Comparison of ENCODE assay signal across 13 mouse cellular contexts in genomic region chr15:78736181-78736579, GRCm38 (mm10). TPM values are rescaled to one million over a fixed set of nuclear protein-coding genes. Genes with fewer than 3 reads are reported as not detected.
DNase-seq lines count a peak whose midpoint lies in the region; ATAC-seq and TF ChIP-seq lines count a peak whose summit lies in the region.
"Had no signal": no experiment of that assay in that cellular context is flagged by ENCODE, and none has a peak within 500 bp of the region (broad histone marks: within the 10 kb centered on the region; RNA-seq: fewer than 3 reads in every experiment).

No protein-coding gene starts in this region.

- WGBS in intestine, embryonic 15.5 days: 59% methylated on average over 3 of the region's 3 CpGs
- WGBS in intestine, postnatal 0 days: 47% methylated on average over 3 of the region's 3 CpGs
- WGBS in forebrain, embryonic 16.5 days: 33% methylated on average over 3 of the region's 3 CpGs
- WGBS in intestine, embryonic 16.5 days: 50% methylated on average over 3 of the region's 3 CpGs
- WGBS in neural tube, embryonic 13.5 days: 50% methylated on average over 3 of the region's 3 CpGs

- H3K27ac ChIP-seq in intestine, embryonic 15.5 days: 0 out of 2 replicates have a peak overlapping the region, but pooled peaks have one; percentile 9
- H3K27ac ChIP-seq in intestine, postnatal 0 days (ENCODE audit: low read depth, low read length): no peak overlapping the region
- H3K27ac ChIP-seq in forebrain, embryonic 16.5 days (ENCODE audit: low read length): peak overlapping the region; percentile 96
- 0 out of 2 replicates have a peak overlapping the region, but pooled peaks have one; percentile 47 for H3K27ac ChIP-seq in intestine, embryonic 16.5 days (ENCODE audit: low read length)
- peak overlapping the region; percentile 95 for H3K27ac ChIP-seq in neural tube, embryonic 13.5 days (replicated peaks)
- H3K27ac ChIP-seq: heart, embryonic 13.5 days; limb, embryonic 13.5 days had no signal

- H3K36me3 ChIP-seq in intestine, embryonic 15.5 days: no peaks in the 10 kb centered on the region
- H3K36me3 ChIP-seq in intestine, postnatal 0 days (ENCODE audit: control insufficient read depth, insufficient read depth): no peaks in the 10 kb centered on the region
- H3K36me3 ChIP-seq in forebrain, embryonic 16.5 days (ENCODE audit: control insufficient read depth, insufficient read depth): no peaks in the 10 kb centered on the region
- H3K36me3 ChIP-seq in intestine, embryonic 16.5 days (ENCODE audit: control insufficient read depth, insufficient read depth, low read length): no peaks in the 10 kb centered on the region
- no peaks in the 10 kb centered on the region for H3K36me3 ChIP-seq in neural tube, embryonic 13.5 days
- H3K36me3 ChIP-seq: heart, embryonic 13.5 days; limb, embryonic 13.5 days had no signal

- H3K4me3 ChIP-seq in intestine, embryonic 15.5 days (replicated peaks): no peak overlapping the region
- no peak overlapping the region for H3K4me3 ChIP-seq in intestine, postnatal 0 days (ENCODE audit: low read depth, low read length)
- no peak overlapping the region for H3K4me3 ChIP-seq in forebrain, embryonic 16.5 days (replicated peaks; ENCODE audit: low read length)
- H3K4me3 ChIP-seq in intestine, embryonic 16.5 days (ENCODE audit: low read length): no peak overlapping the region
- no peak overlapping the region for H3K4me3 ChIP-seq in neural tube, embryonic 13.5 days
- H3K4me3 ChIP-seq: heart, embryonic 13.5 days; limb, embryonic 13.5 days had no signal

- H3K27me3 ChIP-seq in intestine, embryonic 15.5 days (replicated peaks): peaks cover 4% of the 10 kb centered on the region; the same call in 1 of the 2 replicates
- peaks cover 9% of the 10 kb centered on the region for H3K27me3 ChIP-seq in intestine, postnatal 0 days (replicated peaks; ENCODE audit: control insufficient read depth, insufficient read depth, low read length)
- H3K27me3 ChIP-seq in forebrain, embryonic 16.5 days (replicated peaks; ENCODE audit: control insufficient read depth, insufficient read depth, low read length): no peaks in the 10 kb centered on the region
- no peaks in the 10 kb centered on the region; the same call in 1 of the 2 replicates for H3K27me3 ChIP-seq in intestine, embryonic 16.5 days (replicated peaks; ENCODE audit: control insufficient read depth, insufficient read depth, low read length)
- no peaks in the 10 kb centered on the region for H3K27me3 ChIP-seq in neural tube, embryonic 13.5 days

- H3K4me1 ChIP-seq in intestine, embryonic 15.5 days (replicated peaks): peaks cover 13% of the 10 kb centered on the region; the same call in 1 of the 2 replicates
- no peaks in the 10 kb centered on the region for H3K4me1 ChIP-seq in intestine, postnatal 0 days (replicated peaks; ENCODE audit: control insufficient read depth, insufficient read depth, low read length)
- H3K4me1 ChIP-seq in forebrain, embryonic 16.5 days (replicated peaks; ENCODE audit: control insufficient read depth, insufficient read depth, low read length): peaks cover 33% of the 10 kb centered on the region
- H3K4me1 ChIP-seq in intestine, embryonic 16.5 days (ENCODE audit: control insufficient read depth, insufficient read depth, low read length): no peaks in the 10 kb centered on the region; the same call in 1 of the 2 replicates
- H3K4me1 ChIP-seq in neural tube, embryonic 13.5 days (replicated peaks): peaks cover 45% of the 10 kb centered on the region
- H3K4me1 ChIP-seq: limb, embryonic 13.5 days had no signal

- TF ChIP-seq CTCF in intestine, postnatal 0 days (IDR thresholded peaks at IDR 0.05; ENCODE audit: low read depth): no peak

- no peak for DNase-seq in thymus, postnatal 0 days (ENCODE audit: low spot score)
- DNase-seq in cerebellum, adult 9-11 months: no peak
- no peak for DNase-seq in adrenal gland, postnatal 36 days
- DNase-seq: cerebellum, adult 8-10 months; embryo, embryonic 11 days had no signal

- no peak overlapping the region for H3K4me2 ChIP-seq in intestine, embryonic 15.5 days (replicated peaks)
- no peak overlapping the region for H3K4me2 ChIP-seq in intestine, postnatal 0 days (replicated peaks; ENCODE audit: low read depth)
- peak overlapping the region; percentile 25 for H3K4me2 ChIP-seq in forebrain, embryonic 16.5 days (ENCODE audit: low read length)
- H3K4me2 ChIP-seq in intestine, embryonic 16.5 days (ENCODE audit: low read depth, low read length): no peak overlapping the region
- H3K4me2 ChIP-seq in neural tube, embryonic 13.5 days: peak overlapping the region; percentile 30; the same call in 1 of the 2 replicates
- H3K4me2 ChIP-seq: heart, embryonic 13.5 days; limb, embryonic 13.5 days had no signal

- no peaks in the 10 kb centered on the region for H3K9me3 ChIP-seq in intestine, embryonic 15.5 days
- H3K9me3 ChIP-seq in intestine, postnatal 0 days (ENCODE audit: control insufficient read depth): no peaks in the 10 kb centered on the region
- no peaks in the 10 kb centered on the region for H3K9me3 ChIP-seq in forebrain, embryonic 16.5 days (ENCODE audit: control insufficient read depth, low read length)
- no peaks in the 10 kb centered on the region for H3K9me3 ChIP-seq in intestine, embryonic 16.5 days (ENCODE audit: control insufficient read depth, low read length)
- H3K9me3 ChIP-seq in neural tube, embryonic 13.5 days: no peaks in the 10 kb centered on the region
- H3K9me3 ChIP-seq: heart, embryonic 13.5 days; limb, embryonic 13.5 days had no signal

- H3K9ac ChIP-seq in intestine, embryonic 15.5 days: no peak overlapping the region
- no peak overlapping the region for H3K9ac ChIP-seq in intestine, postnatal 0 days (ENCODE audit: low read depth, low read length)
- H3K9ac ChIP-seq in forebrain, embryonic 16.5 days (replicated peaks; ENCODE audit: low read depth, low read length): peak overlapping the region; percentile 50; the same call in 1 of the 2 replicates
- H3K9ac ChIP-seq in intestine, embryonic 16.5 days (ENCODE audit: low read depth, low read length): no peak overlapping the region
- peak overlapping the region; percentile 46 for H3K9ac ChIP-seq in neural tube, embryonic 13.5 days
- H3K9ac ChIP-seq: heart, embryonic 13.5 days; limb, embryonic 13.5 days had no signal

- ATAC-seq in intestine, embryonic 15.5 days: peak; percentile 15; the same call in 1 of the 2 replicates
- ATAC-seq in intestine, postnatal 0 days: no peak
- peak; percentile 54 for ATAC-seq in forebrain, embryonic 16.5 days
- 0 out of 2 replicates have a peak, but pooled peaks have one; percentile 11 for ATAC-seq in intestine, embryonic 16.5 days
- ATAC-seq in neural tube, embryonic 13.5 days (ENCODE audit: low read depth): peak; percentile 30

RNA-seq across cellular contexts. Expression of gene Elfn2, which starts 17.6 kb away (rescaled TPM):
- polyA plus RNA-seq in intestine, embryonic 15.5 days (2015; fragmentation: Nextera tagmentation; extraction: Ambion mirVana): 0.08 and 0.29 TPM in 2 replicates
- polyA plus RNA-seq in intestine, postnatal 0 days (2015; fragmentation: Nextera tagmentation; extraction: Ambion mirVana): 0.10 and 0.17 TPM in 2 replicates
- 6.4 and 8.2 TPM in 2 replicates for polyA plus RNA-seq in forebrain, embryonic 16.5 days (2015; fragmentation: Nextera tagmentation; extraction: Ambion mirVana)
- polyA plus RNA-seq in intestine, embryonic 16.5 days (2015; fragmentation: Nextera tagmentation; extraction: Ambion mirVana): 0.06 and 0.13 TPM in 2 replicates
- 5.5 and 6.0 TPM in 2 replicates for polyA plus RNA-seq in neural tube, embryonic 13.5 days (2015; fragmentation: Nextera tagmentation; extraction: Ambion mirVana)
- polyA plus RNA-seq in thymus, postnatal 0 days (2015; fragmentation: Nextera tagmentation; extraction: Ambion mirVana): 0.91 and 1.3 TPM in 2 replicates
- total RNA-seq in adrenal gland, postnatal 36 days (2021): 1 to 10 TPM; 2.7 to 3.0 TPM
- polyA plus RNA-seq: liver, embryonic 16.5 days had no signal

RNA-seq across cellular contexts. Expression of gene Mfng, which starts 37.1 kb away (rescaled TPM):
- polyA plus RNA-seq in intestine, embryonic 15.5 days (2015; fragmentation: Nextera tagmentation; extraction: Ambion mirVana): 19.7 and 20.4 TPM in 2 replicates
- 7.2 and 7.6 TPM in 2 replicates for polyA plus RNA-seq in intestine, postnatal 0 days (2015; fragmentation: Nextera tagmentation; extraction: Ambion mirVana)
- 58.1 and 67.0 TPM in 2 replicates for polyA plus RNA-seq in forebrain, embryonic 16.5 days (2015; fragmentation: Nextera tagmentation; extraction: Ambion mirVana)
- 17.2 and 18.2 TPM in 2 replicates for polyA plus RNA-seq in intestine, embryonic 16.5 days (2015; fragmentation: Nextera tagmentation; extraction: Ambion mirVana)
- 34.2 and 34.4 TPM in 2 replicates for polyA plus RNA-seq in neural tube, embryonic 13.5 days (2015; fragmentation: Nextera tagmentation; extraction: Ambion mirVana)
- 55.2 TPM in 2 replicates for polyA plus RNA-seq in thymus, postnatal 0 days (2015; fragmentation: Nextera tagmentation; extraction: Ambion mirVana)
- total RNA-seq in adrenal gland, postnatal 36 days (2021): 10 to 100 TPM; 12.3 to 16.7 TPM

Comparison
In these comparisons a context has a peak if more than half of its experiments do, and no peak if none do; other contexts are left out.
1. H3K4me2 ChIP-seq: peak in forebrain, embryonic 16.5 days (single experiment) and neural tube, embryonic 13.5 days (single experiment); none in intestine, embryonic 15.5 days (single experiment), intestine, postnatal 0 days (single experiment) and intestine, embryonic 16.5 days (single experiment).
2. H3K9ac ChIP-seq: peak in forebrain, embryonic 16.5 days (single experiment) and neural tube, embryonic 13.5 days (single experiment); none in intestine, embryonic 15.5 days (single experiment), intestine, postnatal 0 days (single experiment) and intestine, embryonic 16.5 days (single experiment).